In genomic region chr10:127534036-127534928, GRCm38 (mm10) we compare ENCODE assay signal across 8 mouse cellular contexts. TPM values are rescaled to one million over a fixed set of nuclear protein-coding genes. Genes with fewer than 3 reads are reported as not detected.
DNase-seq lines count a peak whose midpoint lies in the region; ATAC-seq lines count a peak whose summit lies in the region.

TSS of gene Nxph4 (minus strand) at chr10:127534559.

- no peak within 1 kb of the TSS for H3K27ac ChIP-seq in heart, embryonic 12.5 days (ENCODE audit: poor library complexity, severe bottlenecking)
- H3K27ac ChIP-seq in limb, embryonic 12.5 days = no peak within 1 kb of the TSS

- H3K4me2 ChIP-seq in heart, embryonic 12.5 days = peak within 1 kb of the TSS; percentile 84
- peak within 1 kb of the TSS; percentile 84 for H3K4me2 ChIP-seq in limb, embryonic 12.5 days

- peak within 1 kb of the TSS; percentile 48 for H3K4me3 ChIP-seq in heart, embryonic 12.5 days
- H3K4me3 ChIP-seq in limb, embryonic 12.5 days (replicated peaks) = peak within 1 kb of the TSS; percentile 44

- H3K9ac ChIP-seq in heart, embryonic 12.5 days = peak within 1 kb of the TSS; percentile 39; the same call in 1 of the 2 replicates
- peak within 1 kb of the TSS; percentile 31 for H3K9ac ChIP-seq in limb, embryonic 12.5 days (replicated peaks)

- no peak for DNase-seq in heart, adult 11 months
- DNase-seq in ZHBTc4 (ENCODE audit: low read depth, low spot score) = peak; percentile 53
- DNase-seq in heart, postnatal 14 days = peak; percentile 39 to 47
- peak; percentile 45 for DNase-seq in retina, embryonic 14.5 days (ENCODE audit: low spot score)
- no peak for DNase-seq in right cerebral cortex, postnatal 25 days
- no peak for DNase-seq in frontal cortex, postnatal 10 days (ENCODE audit: low spot score in 2 of 2)

- H3K36me3 ChIP-seq in heart, embryonic 12.5 days = peaks cover 2% of the 10 kb centered on the region; the same call in 1 of the 2 replicates
- H3K36me3 ChIP-seq in limb, embryonic 12.5 days = peaks cover 12% of the 10 kb centered on the region

- H3K9me3 ChIP-seq in heart, embryonic 12.5 days (replicated peaks) = no peaks in the 10 kb centered on the region
- no peaks in the 10 kb centered on the region for H3K9me3 ChIP-seq in limb, embryonic 12.5 days

- H3K27me3 ChIP-seq in heart, embryonic 12.5 days (replicated peaks) = peaks cover 83% of the 10 kb centered on the region
- H3K27me3 ChIP-seq in limb, embryonic 12.5 days = peaks cover 79% of the 10 kb centered on the region

- 0 out of 2 replicates have a peak, but pooled peaks have one; percentile 26 for ATAC-seq in heart, embryonic 12.5 days (ENCODE audit: insufficient number of reproducible peaks, low FRiP score)
- no peak for ATAC-seq in limb, embryonic 12.5 days (ENCODE audit: insufficient number of reproducible peaks, insufficient read depth, low FRiP score, low TSS enrichment, low read depth)

- H3K4me1 ChIP-seq in heart, embryonic 12.5 days (replicated peaks) = peaks cover 16% of the 10 kb centered on the region
- H3K4me1 ChIP-seq in limb, embryonic 12.5 days (replicated peaks) = peaks cover 56% of the 10 kb centered on the region

- WGBS in heart, embryonic 12.5 days = under 1% methylated on average over 70 of the region's 78 CpGs
- WGBS in limb, embryonic 12.5 days = under 1% methylated on average over 69 of the region's 78 CpGs

- intact Hi-C loops in heart, postnatal 14 days (cut with DNase I) = no loop called here

RNA-seq across cellular contexts. Expression of gene Nxph4, which starts in this region (rescaled TPM):
- 0.33 and 0.65 TPM in 2 replicates for polyA plus RNA-seq in heart, embryonic 12.5 days (2016; fragmentation: Nextera tagmentation; extraction: Ambion mirVana)
- total RNA-seq in heart, postnatal 14 days (2021) = 1 to 10 TPM; 1.1 TPM
- polyA plus RNA-seq in limb, embryonic 12.5 days (2016; fragmentation: Nextera tagmentation; extraction: Ambion mirVana) = 4.2 and 6.3 TPM in 2 replicates

Comparison
In these comparisons a context has a peak if more than half of its experiments do, and no peak if none do; other contexts are left out.
1. DNase-seq: peak in ZHBTc4 (single experiment), heart, postnatal 14 days (2 of 2) and retina, embryonic 14.5 days (single experiment); none in heart, adult 11 months (single experiment), right cerebral cortex, postnatal 25 days (single experiment) and frontal cortex, postnatal 10 days (0 of 2).
2. Peak in ATAC-seq, H3K4me3 ChIP-seq, H3K9ac ChIP-seq and H3K4me2 ChIP-seq in heart, embryonic 12.5 days; RNA of the gene not detected or under 1 TPM.